ENCODE assay signal across 8 mouse cellular contexts in the genomic region with DNA sequence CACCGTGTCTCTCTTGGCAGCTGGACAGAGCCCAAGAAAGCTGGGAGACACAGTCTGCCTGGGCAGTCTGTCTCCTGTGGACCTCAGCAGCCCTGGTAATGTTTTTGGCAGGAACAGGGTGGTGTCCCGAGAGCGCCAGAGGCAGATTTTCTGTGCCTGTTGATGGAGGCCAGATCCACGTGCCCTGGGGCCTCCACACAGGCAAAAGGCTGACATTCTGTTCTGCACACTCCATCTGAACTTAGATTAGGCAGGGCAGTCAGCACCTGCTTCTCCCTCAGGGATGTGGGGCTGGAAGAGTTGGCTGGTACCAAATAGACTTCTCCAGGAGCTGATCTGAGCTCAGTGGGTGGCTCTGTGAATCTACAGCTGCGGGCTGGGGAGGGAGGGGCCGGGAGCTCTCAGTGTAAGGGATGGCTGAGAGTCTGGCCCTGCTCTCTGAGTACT.
DNase-seq lines count a peak whose midpoint lies in the region; ATAC-seq lines count a peak whose summit lies in the region.

No protein-coding gene starts in this region.

- ATAC-seq in frontal cortex, adult (ENCODE audit: low TSS enrichment), result peak; percentile 98

- no peak for DNase-seq in frontal cortex, postnatal 10 days (ENCODE audit: low spot score in 2 of 2)
- DNase-seq in ovary, postnatal 36 days (ENCODE audit: low spot score), result peak; percentile 24
- DNase-seq in ovary, postnatal 14 days (ENCODE audit: low spot score), result no peak
- peak; percentile 38 for DNase-seq in gastrocnemius, postnatal 10 days
- DNase-seq in layer of hippocampus, postnatal 10 days (ENCODE audit: low spot score in 2 of 2), result peak; percentile 53 to 55
- no peak for DNase-seq in thymus, adult 18-20 months
- no peak for DNase-seq in spleen, adult 12 weeks (ENCODE audit: low spot score)

Comparison
In these comparisons a context has a peak if more than half of its experiments do, and no peak if none do; other contexts are left out.
1. DNase-seq: peak in ovary, postnatal 36 days (single experiment), gastrocnemius, postnatal 10 days (single experiment) and layer of hippocampus, postnatal 10 days (2 of 2); none in frontal cortex, postnatal 10 days (0 of 2), ovary, postnatal 14 days (single experiment), thymus, adult 18-20 months (0 of 2) and spleen, adult 12 weeks (single experiment).